Mouse (Mus musculus): Measurements from ENCODE around the gene Ncam2.

DNA sequence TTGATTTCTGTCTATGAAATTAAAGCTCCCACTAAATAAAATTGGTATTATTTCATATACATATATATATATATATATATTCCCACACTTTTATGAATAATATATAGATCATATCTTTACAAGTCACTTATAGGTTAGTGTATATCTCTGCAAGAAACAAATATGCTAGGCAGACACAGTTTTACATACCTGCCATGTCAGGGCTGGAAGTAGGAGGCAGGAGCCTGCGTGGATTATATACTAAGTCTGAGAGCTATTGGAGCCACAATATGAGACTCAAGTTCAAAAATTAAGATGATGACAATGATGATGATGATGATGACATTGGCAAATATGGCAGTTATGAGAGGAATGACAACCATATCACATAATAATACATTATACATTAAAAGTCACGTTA, 85.4 kb downstream of the Ncam2 start:
- TF ChIP-seq CTCF (IDR thresholded peaks at IDR 0.05; ENCODE audit: low read depth, low read length) (no peak), POLR2A (IDR thresholded peaks at IDR 0.05; ENCODE audit: extremely low read depth, insufficient read depth, low read length) (no peak)

Measured in liver, adult 2 months (tissue).